ENCODE assay signal across 8 mouse cellular contexts in genomic region chr4:144896321-144896720, GRCm38 (mm10). TPM values are rescaled to one million over a fixed set of nuclear protein-coding genes. Genes with fewer than 3 reads are reported as not detected.
DNase-seq lines count a peak whose midpoint lies in the region; ATAC-seq and TF ChIP-seq lines count a peak whose summit lies in the region.

No protein-coding gene starts in this region.

- H3K4me3 ChIP-seq in MEL (ENCODE audit: control insufficient read depth in 1 of 2, insufficient read depth in 1 of 2, low read depth in 2 of 2, low read length in 2 of 2): no peak overlapping the region
- H3K4me3 ChIP-seq in kidney, embryonic 15.5 days (replicated peaks): peak overlapping the region; percentile 81
- no peak overlapping the region; the same call in 1 of the 2 replicates for H3K4me3 ChIP-seq in lung, embryonic 16.5 days (ENCODE audit: low read length)

- no peak overlapping the region for H3K9ac ChIP-seq in MEL (ENCODE audit: control insufficient read depth, low read depth, low read length, poor library complexity, severe bottlenecking)
- H3K9ac ChIP-seq in kidney, embryonic 15.5 days: peak overlapping the region; percentile 39
- H3K9ac ChIP-seq in lung, embryonic 16.5 days (ENCODE audit: low read length): peak overlapping the region; percentile 23; the same call in 1 of the 2 replicates

- H3K9me3 ChIP-seq in MEL (replicated peaks; ENCODE audit: insufficient read depth, low read length): no peaks in the 10 kb centered on the region
- H3K9me3 ChIP-seq in kidney, embryonic 15.5 days (replicated peaks): no peaks in the 10 kb centered on the region
- 0 out of 2 replicates have a peak, but pooled peaks cover 3% of the 10 kb centered on the region for H3K9me3 ChIP-seq in lung, embryonic 16.5 days (ENCODE audit: control insufficient read depth, low read length)

- H3K4me2 ChIP-seq in kidney, embryonic 15.5 days: peak overlapping the region; percentile 86
- H3K4me2 ChIP-seq in lung, embryonic 16.5 days (ENCODE audit: low read depth, low read length): peak overlapping the region; percentile 7; the same call in 1 of the 2 replicates

- H3K79me2 ChIP-seq in MEL (ENCODE audit: control insufficient read depth, insufficient read depth, low read length, poor library complexity): no peaks in the 10 kb centered on the region; the same call in 1 of the 2 replicates

- intact Hi-C loops in gastrocnemius, postnatal 14 days (cut with DNase I; ENCODE audit: low total_unique reads): loop anchor here (10.0 kb wide), 1 partner anchor 158 kb away; no protein-coding TSS in a partner anchor

- no peak for TF ChIP-seq POLR2A in MEL (IDR thresholded peaks at IDR 0.05; ENCODE audit: control insufficient read depth in 1 of 2, insufficient read depth in 1 of 2, low read depth in 1 of 2, low read length in 2 of 2, poor library complexity in 1 of 2)

- no peak for TF ChIP-seq EP300 in MEL (IDR thresholded peaks at IDR 0.05; ENCODE audit: low read depth in 1 of 2, low read length in 2 of 2)

- peak; percentile 21 for TF ChIP-seq RAD21 in MEL (IDR thresholded peaks at IDR 0.05; ENCODE audit: low read depth, low read length)

- H3K4me1 ChIP-seq in MEL (ENCODE audit: control insufficient read depth in 1 of 2, insufficient read depth in 2 of 2, low read length in 2 of 2): peaks cover 11 to 12% of the 10 kb centered on the region in 2 experiments
- peaks cover 70% of the 10 kb centered on the region for H3K4me1 ChIP-seq in kidney, embryonic 15.5 days
- H3K4me1 ChIP-seq in lung, embryonic 16.5 days (replicated peaks; ENCODE audit: control insufficient read depth, insufficient read depth, low read length): peaks cover 42% of the 10 kb centered on the region

- no peak overlapping the region for H3K27ac ChIP-seq in MEL (ENCODE audit: control insufficient read depth, low read depth, low read length)
- H3K27ac ChIP-seq in kidney, embryonic 15.5 days: peak overlapping the region; percentile 93
- peak overlapping the region; percentile 23 for H3K27ac ChIP-seq in lung, embryonic 16.5 days (ENCODE audit: low read length)

- H3K36me3 ChIP-seq in MEL (ENCODE audit: control insufficient read depth in 1 of 2, insufficient read depth in 2 of 2, low read length in 2 of 2): peaks cover 0 to 10% of the 10 kb centered on the region in 2 experiments; a peak in 2 of 4 replicates
- peaks cover 29% of the 10 kb centered on the region for H3K36me3 ChIP-seq in kidney, embryonic 15.5 days
- H3K36me3 ChIP-seq in lung, embryonic 16.5 days (ENCODE audit: control insufficient read depth, insufficient read depth, low read length): peaks cover 5% of the 10 kb centered on the region; the same call in 1 of the 2 replicates

- peak in 2 of 3 experiments; percentile 20 to 35; a peak in 3 of 6 replicates for TF ChIP-seq CTCF in MEL (IDR thresholded peaks at IDR 0.05 in 2 of 3, conservative IDR thresholded peaks at IDR 0.05 in 1 of 3; ENCODE audit: control insufficient read depth in 1 of 3, insufficient read depth in 1 of 3, low read depth in 2 of 3, low read length in 3 of 3, poor library complexity in 1 of 3, severe bottlenecking in 1 of 3)

- no peaks in the 10 kb centered on the region for H3K27me3 ChIP-seq in MEL (ENCODE audit: control insufficient read depth in 1 of 2, insufficient read depth in 2 of 2, low read length in 2 of 2)
- H3K27me3 ChIP-seq in kidney, embryonic 15.5 days: no peaks in the 10 kb centered on the region
- no peaks in the 10 kb centered on the region for H3K27me3 ChIP-seq in lung, embryonic 16.5 days (ENCODE audit: control insufficient read depth, insufficient read depth, low read depth, low read length)

- ATAC-seq in kidney, embryonic 15.5 days (replicated peaks; ENCODE audit: low FRiP score): no peak
- ATAC-seq in lung, embryonic 16.5 days (ENCODE audit: low read depth): no peak

- WGBS in kidney, embryonic 15.5 days: 50% methylated on average over 3 of the region's 3 CpGs
- WGBS in lung, embryonic 16.5 days: 35% methylated on average over 3 of the region's 3 CpGs

- DNase-seq in 416B (ENCODE audit: low read depth): peak; percentile 59
- DNase-seq in MEL (ENCODE audit: low read depth, low spot score): no peak
- peak; percentile 59 for DNase-seq in gastrocnemius, postnatal 14 days
- peak; percentile 35 for DNase-seq in testis, postnatal 14 days (ENCODE audit: low spot score)
- no peak for DNase-seq in spleen, postnatal 36 days (ENCODE audit: low spot score in 2 of 2)
- no peak for DNase-seq in cerebellum, adult 11-12 months

TF ChIP-seq in MEL, 35 proteins besides CTCF, POLR2A, EP300 and RAD21:
- TF ChIP-seq ZC3H11A (IDR thresholded peaks at IDR 0.05; ENCODE audit: low read depth, low read length) (peak; percentile 20; the same call in 1 of the 2 replicates), SMC3 (IDR thresholded peaks at IDR 0.05; ENCODE audit: low read depth, low read length) (peak; percentile 33), KAT2A (conservative IDR thresholded peaks at IDR 0.05; ENCODE audit: low read depth, low read length) (no peak)

RNA-seq across cellular contexts. Expression of gene Dhrs3, which starts 3.7 kb away (rescaled TPM):
- 0.89 and 2.1 TPM in 2 replicates for total RNA-seq in MEL (2012; rRNA removed)
- 1 to 10 TPM in 1 of 2 experiments, not detected in 1; 2.2 TPM for polyA plus RNA-seq in MEL (2012; ENCODE audit: insufficient read depth in 1 of 2, insufficient read length in 2 of 2, low read depth in 1 of 2, low replicate concordance in 2 of 2, missing spikeins in 1 of 2)
- 10 to 100 TPM; 33.8 to 48.2 TPM for total RNA-seq in gastrocnemius, postnatal 14 days (2021)
- 207 TPM in 2 replicates for polyA plus RNA-seq in kidney, embryonic 15.5 days (2015; fragmentation: Nextera tagmentation; extraction: Ambion mirVana)
- 67.6 and 77.3 TPM in 2 replicates for polyA plus RNA-seq in lung, embryonic 16.5 days (2015; fragmentation: Nextera tagmentation; extraction: Ambion mirVana)

Comparison
In these comparisons a context has a peak if more than half of its experiments do, and no peak if none do; other contexts are left out.
1. DNase-seq: peak in 416B (single experiment), gastrocnemius, postnatal 14 days (single experiment) and testis, postnatal 14 days (single experiment); none in MEL (single experiment), spleen, postnatal 36 days (0 of 2) and cerebellum, adult 11-12 months (single experiment).
2. RNA of gene Dhrs3, which starts 3.7 kb away (polyA plus RNA-seq): 207 TPM in kidney, embryonic 15.5 days and 67.6 to 77.3 TPM in lung, embryonic 16.5 days; 2.2 TPM in MEL; every median in the first group is over 10 times any median in the second.